ENCODE assay signal across 9 mouse cellular contexts in the genomic region with DNA sequence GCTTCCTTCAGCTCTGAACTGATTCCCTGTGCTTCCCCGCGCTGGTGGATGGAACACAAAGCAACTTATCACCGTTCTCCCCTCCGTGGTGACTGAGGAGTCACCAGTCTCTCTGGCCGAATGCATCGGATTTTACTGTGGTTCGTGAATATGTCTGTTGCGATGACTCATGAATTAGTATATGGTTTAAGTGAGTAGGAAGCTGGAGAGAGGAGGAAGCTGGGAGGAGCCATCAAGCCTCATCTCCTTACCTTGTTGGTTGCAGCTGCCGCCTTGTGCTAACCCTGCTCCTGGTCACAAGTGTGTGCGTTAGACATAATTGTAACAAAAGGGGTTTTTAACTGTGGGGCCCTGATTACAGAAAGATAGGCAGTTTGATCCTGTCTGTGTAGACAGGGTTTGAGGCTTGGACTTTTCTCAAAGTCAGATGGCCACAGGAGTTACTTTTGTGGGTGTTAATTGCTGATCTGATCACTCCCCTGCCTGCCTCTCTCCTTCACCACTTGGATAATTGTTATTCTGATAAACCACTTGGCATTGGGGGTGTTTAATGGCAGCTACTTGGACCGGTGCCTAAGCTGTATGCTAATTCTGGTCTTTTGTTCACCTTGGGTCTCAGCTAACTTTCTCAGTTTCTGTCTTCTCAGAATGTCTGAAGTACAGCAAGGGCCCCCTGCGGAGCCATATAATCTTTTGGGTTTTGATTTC. TPM values are rescaled to one million over a fixed set of nuclear protein-coding genes. Genes with fewer than 3 reads are reported as not detected.
A peak's percentile ranks its signal among the peaks of the same experiment; 100 is the strongest.
DNase-seq lines count a peak whose midpoint lies in the region; ATAC-seq and TF ChIP-seq lines count a peak whose summit lies in the region.
"Had no signal": no experiment of that assay in that cellular context is flagged by ENCODE, and none has a peak within 500 bp of the region (broad histone marks: within the 10 kb centered on the region; RNA-seq: fewer than 3 reads in every experiment).

No protein-coding gene starts in this region.

- no peak for TF ChIP-seq CTCF in heart, postnatal 0 days (IDR thresholded peaks at IDR 0.05; ENCODE audit: low read depth)

- H3K27me3 ChIP-seq in heart, postnatal 0 days (ENCODE audit: control insufficient read depth, insufficient read depth, low read length): no peaks in the 10 kb centered on the region
- H3K27me3 ChIP-seq in midbrain, embryonic 14.5 days (ENCODE audit: control insufficient read depth, insufficient read depth, low read length): no peaks in the 10 kb centered on the region
- H3K27me3 ChIP-seq in intestine, embryonic 16.5 days (replicated peaks; ENCODE audit: control insufficient read depth, insufficient read depth, low read length): no peaks in the 10 kb centered on the region

- peaks cover 56% of the 10 kb centered on the region for H3K4me1 ChIP-seq in heart, postnatal 0 days (ENCODE audit: control insufficient read depth, insufficient read depth)
- peaks cover 51% of the 10 kb centered on the region for H3K4me1 ChIP-seq in midbrain, embryonic 14.5 days (ENCODE audit: control insufficient read depth, insufficient read depth, low read length)
- H3K4me1 ChIP-seq in intestine, embryonic 16.5 days (ENCODE audit: control insufficient read depth, insufficient read depth, low read length): peaks cover 85% of the 10 kb centered on the region

- H3K4me2 ChIP-seq in heart, postnatal 0 days (ENCODE audit: low read depth, low read length): no peak overlapping the region
- peak overlapping the region; percentile 5 for H3K4me2 ChIP-seq in midbrain, embryonic 14.5 days (ENCODE audit: low read length)
- H3K4me2 ChIP-seq in intestine, embryonic 16.5 days (ENCODE audit: low read depth, low read length): no peak overlapping the region
- H3K4me2 ChIP-seq: lung, embryonic 14.5 days had no signal

- H3K4me3 ChIP-seq in heart, postnatal 0 days (ENCODE audit: low read depth, low read length): no peak overlapping the region
- H3K4me3 ChIP-seq in midbrain, embryonic 14.5 days (replicated peaks; ENCODE audit: low read depth, low read length): no peak overlapping the region
- H3K4me3 ChIP-seq in intestine, embryonic 16.5 days (ENCODE audit: low read length): no peak overlapping the region

- H3K9ac ChIP-seq in heart, postnatal 0 days (replicated peaks; ENCODE audit: low read depth, low read length): no peak overlapping the region
- H3K9ac ChIP-seq in midbrain, embryonic 14.5 days (replicated peaks; ENCODE audit: low read length): no peak overlapping the region
- no peak overlapping the region for H3K9ac ChIP-seq in intestine, embryonic 16.5 days (ENCODE audit: low read depth, low read length)
- H3K9ac ChIP-seq: lung, embryonic 14.5 days had no signal

- H3K9me3 ChIP-seq in heart, postnatal 0 days (replicated peaks; ENCODE audit: control insufficient read depth, low read length): no peaks in the 10 kb centered on the region
- H3K9me3 ChIP-seq in midbrain, embryonic 14.5 days (ENCODE audit: control insufficient read depth, low read length): no peaks in the 10 kb centered on the region
- no peaks in the 10 kb centered on the region for H3K9me3 ChIP-seq in intestine, embryonic 16.5 days (ENCODE audit: control insufficient read depth, low read length)

- DNase-seq in heart, postnatal 0 days (ENCODE audit: low spot score): no peak
- DNase-seq in heart, postnatal 25 days (ENCODE audit: low spot score): no peak
- DNase-seq in R1 (ENCODE audit: low read depth, low spot score): peak; percentile 90
- peak; percentile 73 for DNase-seq in midbrain, embryonic 14.5 days
- DNase-seq in ovary, postnatal 14 days (ENCODE audit: low spot score): no peak
- no peak for DNase-seq in urinary bladder, adult 2 months (ENCODE audit: low spot score)
- DNase-seq: lung, embryonic 14.5 days had no signal

- H3K36me3 ChIP-seq in heart, postnatal 0 days (replicated peaks; ENCODE audit: control insufficient read depth, insufficient read depth, low read length): no peaks in the 10 kb centered on the region
- no peaks in the 10 kb centered on the region for H3K36me3 ChIP-seq in midbrain, embryonic 14.5 days (ENCODE audit: control insufficient read depth, insufficient read depth, low read length)
- no peaks in the 10 kb centered on the region for H3K36me3 ChIP-seq in intestine, embryonic 16.5 days (ENCODE audit: control insufficient read depth, insufficient read depth, low read length)

- 0 out of 2 replicates have a peak overlapping the region, but pooled peaks have one; percentile 5 for H3K27ac ChIP-seq in heart, postnatal 0 days (ENCODE audit: low read depth)
- H3K27ac ChIP-seq in midbrain, embryonic 14.5 days (replicated peaks; ENCODE audit: low read depth, low read length): peak overlapping the region; percentile 50
- no peak overlapping the region for H3K27ac ChIP-seq in intestine, embryonic 16.5 days (ENCODE audit: low read length)

- ATAC-seq in heart, postnatal 0 days (ENCODE audit: insufficient read depth, low read depth): no peak
- ATAC-seq in granulocyte monocyte progenitor cell, adult 5-6 weeks (replicated peaks; ENCODE audit: poor library complexity, severe bottlenecking): peak; percentile 35
- ATAC-seq in midbrain, embryonic 14.5 days (ENCODE audit: low FRiP score, low TSS enrichment): peak; percentile 55; the same call in 1 of the 2 replicates
- ATAC-seq in intestine, embryonic 16.5 days: no peak

- no peak for TF ChIP-seq EP300 in heart, postnatal 0 days (IDR thresholded peaks at IDR 0.05; ENCODE audit: low read depth)

- 43% methylated on average over 12 of the region's 12 CpGs for WGBS in heart, postnatal 0 days
- WGBS in midbrain, embryonic 14.5 days: 27% methylated on average over 12 of the region's 12 CpGs
- WGBS in intestine, embryonic 16.5 days: 53% methylated on average over 12 of the region's 12 CpGs

- intact Hi-C loops in heart, postnatal 25 days (cut with DNase I): loop anchor here (5.0 kb wide), 1 partner anchor 34 kb away; a partner anchor contains a TSS

RNA-seq across cellular contexts. Expression of a gene that starts 33.1 kb away (rescaled TPM):
- 38.2 and 52.2 TPM in 2 replicates for total RNA-seq in heart, postnatal 0 days (2014; rRNA removed; ENCODE audit: low replicate concordance)
- polyA plus RNA-seq in heart, postnatal 0 days (2015; fragmentation: Nextera tagmentation; extraction: Ambion mirVana): 47.6 and 49.5 TPM in 2 replicates
- 10 to 100 TPM; 35.0 to 35.2 TPM for total RNA-seq in heart, postnatal 25 days (2021)
- 89.0 and 103 TPM in 2 replicates for total RNA-seq in granulocyte monocyte progenitor cell, adult 5-6 weeks (2014; fragmentation: Nextera tagmentation)
- total RNA-seq in granulocyte monocyte progenitor cell, adult 5-6 weeks (2017): 67.7 and 70.7 TPM in 2 replicates
- 103 and 171 TPM in 2 replicates for polyA plus RNA-seq in midbrain, embryonic 14.5 days (2014; fragmentation: Nextera tagmentation; extraction: Ambion mirVana)
- 27.9 and 30.9 TPM in 2 replicates for polyA plus RNA-seq in urinary bladder, adult 2 months (2012; rRNA removed)
- polyA plus RNA-seq in intestine, embryonic 16.5 days (2015; fragmentation: Nextera tagmentation; extraction: Ambion mirVana): 115 and 116 TPM in 2 replicates

Comparison
In these comparisons a context has a peak if more than half of its experiments do, and no peak if none do; other contexts are left out.
1. ATAC-seq: peak in granulocyte monocyte progenitor cell, adult 5-6 weeks (single experiment) and midbrain, embryonic 14.5 days (single experiment); none in heart, postnatal 0 days (single experiment) and intestine, embryonic 16.5 days (single experiment).
2. DNase-seq: peak in R1 (single experiment) and midbrain, embryonic 14.5 days (single experiment); none in heart, postnatal 0 days (single experiment), heart, postnatal 25 days (single experiment), ovary, postnatal 14 days (single experiment) and urinary bladder, adult 2 months (single experiment).